Mouse (Mus musculus): ENCODE data around the gene Tmem59. TPM values are rescaled to one million over a fixed set of nuclear protein-coding genes. Genes with fewer than 3 reads are reported as not detected.

Tmem59 gene
- total and polyA plus RNA-seq, 3 experiments = 55.8 to 78.9 TPM; not detected in 1

GRCm38 (mm10) chr4:107152571-107152970, 25.6 kb upstream of the Tmem59 start:
- Histone ChIP-seq H3K36me3 (ENCODE audit: control insufficient read depth in 1 of 2, insufficient read depth in 2 of 2, low read length in 2 of 2) (no peaks in the 10 kb centered on the region), H3K27me3 (ENCODE audit: control insufficient read depth in 1 of 2, insufficient read depth in 2 of 2, low read length in 2 of 2) (no peaks in the 10 kb centered on the region), H3K79me2 (ENCODE audit: control insufficient read depth, insufficient read depth, low read length, poor library complexity) (no peaks in the 10 kb centered on the region), H3K4me3 (ENCODE audit: control insufficient read depth in 1 of 2, insufficient read depth in 1 of 2, low read depth in 2 of 2, low read length in 2 of 2) (no peak overlapping the region), H3K9ac (ENCODE audit: control insufficient read depth, low read depth, low read length, poor library complexity, severe bottlenecking) (no peak overlapping the region), H3K27ac (ENCODE audit: control insufficient read depth, low read depth, low read length) (no peak overlapping the region), H3K4me1 (ENCODE audit: control insufficient read depth in 1 of 2, insufficient read depth in 2 of 2, low read length in 2 of 2) (no peaks in the 10 kb centered on the region), H3K9me3 (replicated peaks; ENCODE audit: insufficient read depth, low read length) (no peaks in the 10 kb centered on the region)
- no peak for DNase-seq (ENCODE audit: low read depth, low spot score)
- TF ChIP-seq USF2 (IDR thresholded peaks at IDR 0.05; ENCODE audit: borderline replicate concordance in 1 of 2, insufficient read depth in 1 of 2, low read depth in 1 of 2, low read length in 2 of 2) = no peak
- TF ChIP-seq MYB (IDR thresholded peaks at IDR 0.05; ENCODE audit: low read depth, low read length) = no peak
- TF ChIP-seq CHD2 (IDR thresholded peaks at IDR 0.05; ENCODE audit: low read length) = no peak
- TF ChIP-seq CHD1 (IDR thresholded peaks at IDR 0.05; ENCODE audit: low read depth, low read length) = no peak
- no peak for TF ChIP-seq ZKSCAN1 (IDR thresholded peaks at IDR 0.05; ENCODE audit: low read depth, low read length)
- no peak for TF ChIP-seq TCF12 (IDR thresholded peaks at IDR 0.05; ENCODE audit: low read depth, low read length)
- TF ChIP-seq GABPA (IDR thresholded peaks at IDR 0.05; ENCODE audit: low read depth, low read length) = no peak
- no peak for TF ChIP-seq JUND (IDR thresholded peaks at IDR 0.05; ENCODE audit: low read depth, low read length)
- no peak for TF ChIP-seq MEF2A (IDR thresholded peaks at IDR 0.05; ENCODE audit: extremely low read depth, insufficient replicate concordance, low read depth, low read length, poor library complexity, severe bottlenecking)
- TF ChIP-seq ZMIZ1 (IDR thresholded peaks at IDR 0.05; ENCODE audit: low read depth, low read length) = no peak
- TF ChIP-seq HCFC1 (IDR thresholded peaks at IDR 0.05; ENCODE audit: low read depth, low read length) = no peak
- no peak for TF ChIP-seq MAFK (IDR thresholded peaks at IDR 0.05; ENCODE audit: borderline replicate concordance, low read depth, low read length)
- no peak for TF ChIP-seq NRF1 (IDR thresholded peaks at IDR 0.05; ENCODE audit: insufficient read depth, low read depth, low read length, poor library complexity, severe bottlenecking)
- no peak for TF ChIP-seq SIN3A (IDR thresholded peaks at IDR 0.05; ENCODE audit: low read length)
- TF ChIP-seq POLR2AphosphoS2 (IDR thresholded peaks at IDR 0.05; ENCODE audit: low read length) = no peak
- no peak for TF ChIP-seq BHLHE40 (IDR thresholded peaks at IDR 0.05; ENCODE audit: borderline replicate concordance, low read depth, low read length)
- TF ChIP-seq SMC3 (IDR thresholded peaks at IDR 0.05; ENCODE audit: low read depth, low read length) = no peak

GRCm38 (mm10) chr4:107156983-107157401, 21.2 kb upstream of the Tmem59 start:
- no peaks in the 10 kb centered on the region for H3K9me3 ChIP-seq (replicated peaks; ENCODE audit: insufficient read depth, low read length)
- peaks cover 6 to 11% of the 10 kb centered on the region in 2 experiments for H3K4me1 ChIP-seq (ENCODE audit: control insufficient read depth in 1 of 2, insufficient read depth in 2 of 2, low read length in 2 of 2)
- no peaks in the 10 kb centered on the region for H3K27me3 ChIP-seq (ENCODE audit: control insufficient read depth in 1 of 2, insufficient read depth in 2 of 2, low read length in 2 of 2)
- no peaks in the 10 kb centered on the region for H3K79me2 ChIP-seq (ENCODE audit: control insufficient read depth, insufficient read depth, low read length, poor library complexity)
- no peak overlapping the region for H3K9ac ChIP-seq (ENCODE audit: control insufficient read depth, low read depth, low read length, poor library complexity, severe bottlenecking)
- no peak overlapping the region for H3K27ac ChIP-seq (ENCODE audit: control insufficient read depth, low read depth, low read length)
- H3K4me3 ChIP-seq (ENCODE audit: control insufficient read depth in 1 of 2, insufficient read depth in 1 of 2, low read depth in 2 of 2, low read length in 2 of 2) = no peak overlapping the region
- TF ChIP-seq SMC3 (IDR thresholded peaks at IDR 0.05; ENCODE audit: low read depth, low read length) (no peak), UBTF (IDR thresholded peaks at IDR 0.05; ENCODE audit: borderline replicate concordance, insufficient read depth, low read depth, low read length) (no peak), ZKSCAN1 (IDR thresholded peaks at IDR 0.05; ENCODE audit: low read depth, low read length) (no peak), CHD2 (IDR thresholded peaks at IDR 0.05; ENCODE audit: low read length) (no peak), MAZ (IDR thresholded peaks at IDR 0.05; ENCODE audit: low read depth, low read length) (no peak)
- H3K36me3 ChIP-seq (ENCODE audit: control insufficient read depth in 1 of 2, insufficient read depth in 2 of 2, low read length in 2 of 2) = 0 out of 4 replicates have a peak, but pooled peaks cover 0 to 6% of the 10 kb centered on the region in 2 experiments
- no peak for DNase-seq (ENCODE audit: low read depth, low spot score)

All from MEL (cell line).